Mouse (Mus musculus) layer of hippocampus, adult 2 months (tissue): ENCODE data around the gene Chpf. TPM values are rescaled to one million over a fixed set of nuclear protein-coding genes. Genes with fewer than 3 reads are reported as not detected.
A peak's percentile ranks its signal among the peaks of the same experiment; 100 is the strongest.

Source experiments
- DNase-seq, 2 experiments: peaks; one replicate each; pipeline ENCODE4 v3.0.0; 2022; ENCODE audit warnings: low spot score in 2 of 2
- H3K27ac ChIP-seq: fragments of 200-600 bp; 2 replicates; pipeline ENCODE4 v1.8.1; 2022
- H3K4me3 ChIP-seq: fragments of 200-600 bp; 2 replicates; pipeline ENCODE4 v1.8.1; 2022; ENCODE audit warnings: mild to moderate bottlenecking
- CTCF ChIP-seq: fragments of 200-600 bp; conservative IDR thresholded peaks from 2 replicates; pipeline ENCODE4 v1.8.1; 2022; ENCODE audit warnings: antibody characterized with exemption, mild to moderate bottlenecking, moderate library complexity
- total RNA-seq, 2 experiments: library from RNA; stranded (reverse); gene quantifications; 2 replicates each; pipeline ENCODE4 v1.2.3; 2021

Gene Chpf
- total RNA-seq, 2 experiments from 2014 or later, result 80.5 to 86.6 TPM

- Histone ChIP-seq H3K27ac (peak within 1 kb of the TSS; percentile 94), H3K4me3 (peak within 1 kb of the TSS; percentile 84)
- DNase-seq, result no peak
- TF ChIP-seq CTCF, result no peak
Observed at GRCm38 (mm10) chr1:75507006-75507405, 27.9 kb upstream of the Chpf start, which contains the start of gene Inha. Inha (plus strand) TSS chr1:75507077.

DNA sequence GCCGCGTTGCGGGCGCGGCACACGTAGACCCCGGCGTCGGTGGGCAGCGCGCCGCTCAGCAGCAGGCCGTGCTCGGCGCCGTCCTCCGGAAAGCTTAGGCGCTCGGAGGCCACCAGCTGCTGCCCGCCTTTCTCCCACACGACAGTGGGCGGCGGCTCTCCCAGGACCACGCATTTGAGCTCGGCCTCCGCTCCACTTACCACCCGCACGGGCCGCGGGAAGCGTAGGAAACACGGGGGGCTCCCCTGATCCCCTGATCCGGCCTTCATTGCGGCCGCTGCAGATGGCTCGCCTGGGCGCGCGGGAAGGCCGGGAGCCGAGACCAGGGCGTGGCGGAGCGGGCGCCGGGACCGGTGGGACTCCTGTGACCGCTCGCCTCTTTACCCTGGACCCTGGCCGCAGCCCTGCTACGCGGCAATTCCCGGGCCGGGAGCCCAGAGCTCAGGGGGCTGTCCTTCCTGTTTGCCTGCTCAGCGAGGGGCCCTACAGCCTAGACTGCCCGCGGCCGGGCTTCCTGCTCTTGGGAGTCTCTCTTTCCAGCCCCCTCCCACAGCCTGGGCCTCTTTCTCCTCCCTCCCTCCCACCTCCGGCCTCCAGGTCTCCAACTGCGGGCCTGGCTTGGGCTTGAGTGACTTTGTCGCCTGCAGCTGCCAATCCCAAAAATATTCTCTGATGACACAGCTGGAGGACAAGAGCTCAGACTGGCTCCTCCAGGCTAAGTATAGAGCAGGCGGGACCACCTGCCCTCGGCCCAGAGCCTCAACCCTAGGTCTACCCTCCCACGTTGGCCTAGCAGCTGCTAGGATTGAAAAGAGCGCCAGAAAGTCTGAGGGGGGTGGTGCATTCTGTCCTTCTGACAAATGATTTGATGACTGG lies 27.1 kb upstream of the Chpf start, which contains the start of gene Obsl1:
Gene Obsl1 (minus strand): TSS at position 497 of the 876 bp plus-strand sequence.
- Histone ChIP-seq H3K27ac (peak within 1 kb of the TSS; percentile 94), H3K4me3 (peak within 1 kb of the TSS; percentile 84)
- peak in 1 of 2 experiments; percentile 49 for DNase-seq
- TF ChIP-seq CTCF, result no peak

DNA sequence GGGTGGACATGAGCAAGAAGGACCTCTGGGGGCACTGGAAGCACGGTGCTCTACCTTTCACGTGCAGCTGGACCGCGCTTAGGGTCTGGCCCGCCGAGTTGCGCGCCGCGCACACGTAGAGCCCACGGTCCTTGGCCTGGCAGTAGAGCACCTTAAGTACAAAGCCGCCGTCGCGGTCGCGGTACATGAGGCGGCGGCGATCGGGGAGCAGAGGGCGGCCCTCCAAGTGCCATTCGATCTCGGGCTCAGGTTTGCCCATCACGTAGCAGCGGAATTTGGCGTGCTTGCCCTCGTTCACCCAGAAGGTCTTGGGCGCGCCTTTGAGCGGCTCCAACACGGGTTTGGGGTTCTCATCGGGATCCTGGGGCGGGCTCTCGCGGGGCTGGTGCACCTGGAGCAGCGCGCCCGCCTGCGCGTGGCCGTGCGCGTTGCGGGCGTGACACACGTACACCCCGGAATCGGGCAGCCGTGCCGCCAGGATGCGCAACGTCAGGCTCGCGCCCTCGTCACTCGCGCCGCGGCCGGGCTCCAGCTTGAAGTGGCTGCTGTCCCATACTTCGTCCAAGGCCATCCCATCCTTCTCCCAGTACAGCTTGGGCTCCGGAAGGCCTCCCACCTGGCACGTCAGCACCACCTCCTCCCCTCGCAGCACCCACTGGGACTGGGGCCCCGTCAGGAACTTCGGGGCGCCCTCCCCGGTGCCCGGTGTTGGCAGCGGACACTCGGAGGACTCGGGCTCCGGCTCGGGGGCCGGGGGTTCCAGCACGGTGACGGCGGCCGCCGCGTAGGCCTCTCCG lies 26.2 kb upstream of the Chpf start:
- no peak for TF ChIP-seq CTCF
- peak; percentile 72 for DNase-seq
- peak overlapping the region; percentile 84 for H3K4me3 ChIP-seq
- H3K27ac ChIP-seq, result peak overlapping the region; percentile 94

- peak overlapping the region; percentile 84 for H3K4me3 ChIP-seq
- H3K27ac ChIP-seq, result peak overlapping the region; percentile 94
- DNase-seq, result peak; percentile 65 to 74
- no peak for TF ChIP-seq CTCF
Observed at GRCm38 (mm10) chr1:75504256-75505045, 25.3 kb upstream of the Chpf start.

GRCm38 (mm10) chr1:75503651-75503980 lies 24.5 kb upstream of the Chpf start:
- no peak overlapping the region for H3K4me3 ChIP-seq
- H3K27ac ChIP-seq, result no peak overlapping the region
- TF ChIP-seq CTCF, result no peak
- no peak for DNase-seq

GRCm38 (mm10) chr1:75502945-75503650 lies 24.0 kb upstream of the Chpf start:
- Histone ChIP-seq H3K4me3 (no peak overlapping the region), H3K27ac (no peak overlapping the region)
- TF ChIP-seq CTCF, result no peak
- no peak for DNase-seq

DNA sequence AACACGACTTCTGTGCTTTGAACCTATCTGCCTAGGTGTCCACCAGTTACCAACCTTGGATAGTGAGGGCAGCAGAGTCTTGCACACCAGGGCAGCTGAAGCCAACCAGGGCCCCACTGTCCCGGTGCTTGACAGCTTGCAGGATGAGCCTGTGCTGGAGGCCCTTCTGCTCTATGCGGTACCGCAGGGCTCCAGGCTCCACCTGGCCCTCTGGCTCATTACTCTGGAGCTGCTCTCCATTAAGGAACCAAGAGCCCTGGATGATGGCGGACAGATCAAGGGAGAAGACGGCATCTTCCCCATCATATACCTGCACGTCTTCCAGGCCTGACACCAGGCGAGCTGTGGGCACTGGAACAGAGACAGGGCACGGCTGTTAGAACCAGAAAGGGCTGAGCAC lies 22.8 kb upstream of the Chpf start:
- DNase-seq, result no peak
- Histone ChIP-seq H3K4me3 (no peak overlapping the region), H3K27ac (no peak overlapping the region)
- no peak for TF ChIP-seq CTCF

GRCm38 (mm10) chr1:75499441-75499840 lies 20.3 kb upstream of the Chpf start:
- Histone ChIP-seq H3K4me3 (no peak overlapping the region), H3K27ac (no peak overlapping the region)
- no peak for DNase-seq
- TF ChIP-seq CTCF, result peak; percentile 21; the same call in 1 of the 2 replicates

GRCm38 (mm10) chr1:75498897-75499296 lies 19.8 kb upstream of the Chpf start:
- H3K4me3 ChIP-seq, result no peak overlapping the region
- no peak overlapping the region for H3K27ac ChIP-seq
- no peak for DNase-seq
- no peak for TF ChIP-seq CTCF

- no peak for DNase-seq
- Histone ChIP-seq H3K27ac (no peak overlapping the region), H3K4me3 (no peak overlapping the region)
- TF ChIP-seq CTCF, result peak; percentile 87
Observed at GRCm38 (mm10) chr1:75494878-75495548, 15.9 kb upstream of the Chpf start.

- no peak for TF ChIP-seq CTCF
Observed at GRCm38 (mm10) chr1:75492579-75493170, 13.6 kb upstream of the Chpf start.

More at GRCm38 (mm10) chr1:75492579-75493170, 13.6 kb upstream of the Chpf start:
- Histone ChIP-seq H3K27ac (no peak overlapping the region), H3K4me3 (no peak overlapping the region)
- DNase-seq, result no peak
